Mouse (Mus musculus) heart, postnatal 4 days (tissue): ENCODE results near the gene BC030867. TPM values are rescaled to one million over a fixed set of nuclear protein-coding genes. Genes with fewer than 3 reads are reported as not detected.

ENCODE experiments used
- DNase-seq: peaks from one replicate; pipeline ENCODE4 v3.0.0; 2021
- total RNA-seq, 2 experiments: library from RNA; stranded (reverse); gene quantifications; 2 replicates each; pipeline ENCODE4 v1.2.3; 2021

The BC030867 gene
- total RNA-seq, 2 experiments from 2014 or later = 5.3 TPM

GRCm38 (mm10) chr11:102221954-102222351, 26.7 kb upstream of the BC030867 start:
- no peak for DNase-seq

- peak; percentile 81 for DNase-seq
Observed at GRCm38 (mm10) chr11:102223166-102223565, 25.5 kb upstream of the BC030867 start.

GRCm38 (mm10) chr11:102224686-102225085, 24.0 kb upstream of the BC030867 start:
- DNase-seq = peak; percentile 42

- no peak for DNase-seq
Observed at GRCm38 (mm10) chr11:102225221-102225620, 23.5 kb upstream of the BC030867 start.

- no peak for DNase-seq
Observed at GRCm38 (mm10) chr11:102226067-102226978, 22.4 kb upstream of the BC030867 start.

GRCm38 (mm10) chr11:102227270-102228190, 21.2 kb upstream of the BC030867 start:
- no peak for DNase-seq

GRCm38 (mm10) chr11:102228191-102228545, 20.5 kb upstream of the BC030867 start:
- DNase-seq = no peak

- no peak for DNase-seq
Observed at GRCm38 (mm10) chr11:102228646-102229268, 19.9 kb upstream of the BC030867 start.

- DNase-seq = no peak
Observed at GRCm38 (mm10) chr11:102229331-102229953, 19.2 kb upstream of the BC030867 start.

- peak; percentile 98 for DNase-seq
Observed at GRCm38 (mm10) chr11:102230006-102230741, 18.5 kb upstream of the BC030867 start, which contains the start of gene Hdac5. Gene Hdac5, minus strand, starts transcription at chr11:102230166.

GRCm38 (mm10) chr11:102236022-102236421, 12.7 kb upstream of the BC030867 start:
- DNase-seq = no peak

- no peak for DNase-seq
Observed at GRCm38 (mm10) chr11:102240636-102241035, 8.0 kb upstream of the BC030867 start.

- DNase-seq = no peak
Observed at GRCm38 (mm10) chr11:102241246-102241645, 7.4 kb upstream of the BC030867 start.

GRCm38 (mm10) chr11:102241874-102242273, 6.8 kb upstream of the BC030867 start:
- DNase-seq = no peak

- DNase-seq = peak; percentile 73
Observed at GRCm38 (mm10) chr11:102244926-102245449, 3.7 kb upstream of the BC030867 start.

- DNase-seq = no peak
Observed at GRCm38 (mm10) chr11:102245581-102246272, 3.0 kb upstream of the BC030867 start.

GRCm38 (mm10) chr11:102246273-102246635, 2.4 kb upstream of the BC030867 start:
- no peak for DNase-seq

- no peak for DNase-seq
Observed at GRCm38 (mm10) chr11:102246871-102247270, 1.8 kb upstream of the BC030867 start.

GRCm38 (mm10) chr11:102249351-102250090, 839 bp downstream of the BC030867 start:
- no peak for DNase-seq

- peak; percentile 50 for DNase-seq
Observed at GRCm38 (mm10) chr11:102257514-102257913, 8.8 kb downstream of the BC030867 start.
